Mouse (Mus musculus) stomach, postnatal 0 days (tissue): ENCODE measurements around the gene Ccdc141.

Experiments
- CTCF ChIP-seq: IDR thresholded peaks from 2 replicates; pipeline ENCODE4 v1.5.1; 2016; ENCODE audit warnings: antibody characterized with exemption, low read depth, mild to moderate bottlenecking, moderate library complexity
- EP300 ChIP-seq: optimal IDR thresholded peaks from 2 replicates; pipeline ENCODE3; 2016; ENCODE audit warnings: antibody characterized with exemption

- TF ChIP-seq CTCF (no peak), EP300 (no peak)
Observed at GRCm38 (mm10) chr2:77171444-77172240, 1.2 kb upstream of the Ccdc141 start.
